Mouse (Mus musculus): ENCODE data around the gene Uhrf1bp1l.

Uhrf1bp1l gene

DNA sequence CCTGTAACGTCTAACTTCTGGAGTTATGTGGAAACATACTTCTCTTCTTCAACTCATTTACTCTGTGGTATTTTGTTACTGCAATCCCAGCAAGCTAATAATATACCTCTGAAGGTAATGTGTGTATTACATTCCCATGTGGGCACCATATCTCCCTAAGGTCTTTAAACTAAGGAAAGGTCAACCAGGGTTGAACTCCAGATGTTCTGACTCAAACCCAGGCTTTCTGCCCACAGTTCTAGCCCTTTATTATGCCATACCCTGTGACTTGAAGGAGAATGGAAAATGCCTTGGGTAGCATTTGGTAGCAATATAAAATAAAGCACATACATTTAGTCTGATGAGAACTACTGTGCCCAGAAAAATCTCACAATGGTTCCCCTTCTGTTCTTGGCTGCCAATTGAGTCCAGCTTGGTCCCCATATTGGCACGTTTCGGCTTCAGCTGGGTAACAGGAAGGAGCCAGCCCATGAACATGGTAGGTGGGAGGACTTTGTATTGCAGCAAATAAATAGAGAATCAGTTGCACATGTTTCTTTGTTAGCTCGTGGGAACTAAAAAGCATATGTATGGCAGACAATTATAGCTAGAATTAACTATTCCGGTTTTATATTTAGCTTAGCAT lies 110.6 kb downstream of the Uhrf1bp1l start:
- no peak for DNase-seq

DNA sequence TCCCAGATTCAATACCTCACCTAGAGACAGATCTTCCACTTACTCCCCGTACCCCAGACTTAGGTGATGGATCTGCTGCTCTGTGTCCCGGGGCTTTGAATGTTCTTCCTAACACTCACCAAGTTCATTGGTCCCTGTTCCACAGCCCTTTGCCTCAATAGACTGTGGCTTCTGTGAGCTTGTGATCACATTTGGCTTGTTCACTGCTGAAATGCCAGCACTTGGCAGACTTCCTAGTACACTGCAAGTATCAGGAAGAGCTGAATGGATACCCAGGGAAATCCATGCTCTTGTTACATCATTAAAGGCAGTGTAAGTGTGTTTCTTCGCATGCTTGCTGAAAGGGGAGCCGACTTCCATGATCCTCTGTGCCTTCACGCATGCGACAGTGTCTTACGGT lies 111.5 kb downstream of the Uhrf1bp1l start:
- DNase-seq = no peak

DNA sequence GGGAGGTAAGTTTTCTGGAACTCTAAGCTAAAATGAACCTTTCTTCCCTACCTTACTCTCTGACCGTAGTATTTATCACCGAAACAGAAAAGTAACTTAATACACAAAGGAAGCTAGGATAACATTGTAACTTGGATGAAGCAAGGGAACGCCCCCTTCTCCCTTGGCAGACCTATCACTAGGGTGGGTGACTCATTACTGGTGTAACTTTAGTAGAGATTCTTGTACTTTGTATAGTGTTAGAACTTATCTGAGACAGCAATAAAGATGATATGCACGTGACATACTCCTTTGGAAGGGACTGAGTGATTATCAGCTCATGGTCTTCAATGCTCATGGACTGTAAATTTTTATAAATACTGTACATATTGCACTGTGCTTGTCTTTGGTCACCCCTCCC lies 123.4 kb downstream of the Uhrf1bp1l start:
- no peak for DNase-seq

DNA sequence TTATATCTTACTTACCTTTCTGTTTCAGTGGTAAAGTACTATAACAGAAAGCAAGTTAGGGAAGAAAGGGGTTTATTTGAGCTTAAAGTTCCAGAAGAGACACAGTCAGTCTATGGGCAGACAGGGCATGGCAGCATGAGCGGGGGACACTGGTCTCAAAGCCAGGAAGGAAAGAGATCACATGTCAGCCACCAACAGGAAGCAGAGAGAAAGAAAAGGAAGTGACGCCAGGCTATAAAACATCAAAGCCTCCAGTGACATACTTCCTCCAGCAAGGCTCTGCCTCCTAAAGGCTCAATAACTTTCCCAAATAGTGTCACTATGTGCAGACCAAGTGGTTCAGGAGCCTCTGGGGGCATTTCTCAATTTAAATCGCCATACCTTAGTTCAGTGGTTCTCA lies 124.0 kb downstream of the Uhrf1bp1l start:
- DNase-seq = no peak

All from kidney, adult 18-20 months (tissue).